Mouse (Mus musculus) thymus, adult 2 months (tissue): ENCODE measurements around the gene Bmp5.
"Not testable (repeated sequence)": the region's sequence is repeated elsewhere in the genome, so short reads cannot be mapped to it uniquely, and the experiment has no call there.

ENCODE experiments used
- CTCF ChIP-seq: fragments of 200-500 bp; IDR thresholded peaks from 2 replicates; pipeline ENCODE4 v1.5.1; 2012; ENCODE audit warnings: mild to moderate bottlenecking, control low read depth, low read length, moderate library complexity, borderline replicate concordance; ENCODE audit not compliant: control insufficient read depth, poor library complexity, insufficient read depth; ENCODE audit errors: extremely low read depth
- POLR2A ChIP-seq: fragments of 200-500 bp; IDR thresholded peaks from 2 replicates; pipeline ENCODE4 v1.6.1; 2012; ENCODE audit warnings: mild to moderate bottlenecking, low read length, control low read depth, moderate library complexity; ENCODE audit not compliant: control insufficient read depth, poor library complexity, insufficient read depth; ENCODE audit errors: extremely low read depth

DNA sequence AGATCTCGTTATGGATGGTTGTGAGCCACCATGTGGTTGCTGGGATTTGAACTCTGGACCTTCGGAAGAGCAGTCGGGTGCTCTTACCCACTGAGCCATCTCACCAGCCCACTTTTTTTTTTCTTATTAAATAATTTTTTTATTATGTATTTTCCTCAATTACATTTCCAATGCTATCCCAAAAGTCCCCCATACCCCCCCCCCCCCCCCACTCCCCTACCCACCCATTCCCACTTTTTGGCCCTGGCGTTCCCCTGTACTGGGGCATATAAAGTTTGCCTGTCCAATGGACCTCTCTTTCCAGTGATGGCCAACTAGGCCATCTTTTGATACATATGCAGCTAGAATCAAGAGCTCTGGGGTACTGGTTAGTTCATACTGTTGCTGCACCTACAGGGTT, 33.0 kb downstream of the Bmp5 start:
- not testable (repeated sequence) for TF ChIP-seq CTCF, POLR2A
